Mouse (Mus musculus) lung, postnatal 0 days (tissue): ENCODE data around the gene Tmem150a.

Experiments used
- CTCF ChIP-seq: IDR thresholded peaks from 2 replicates; pipeline ENCODE4 v1.5.1; 2016; ENCODE audit warnings: antibody characterized with exemption, mild to moderate bottlenecking
- EP300 ChIP-seq: IDR thresholded peaks from 2 replicates; pipeline ENCODE4 v1.6.1; 2016; ENCODE audit warnings: antibody characterized with exemption, mild to moderate bottlenecking, control low read depth

DNA sequence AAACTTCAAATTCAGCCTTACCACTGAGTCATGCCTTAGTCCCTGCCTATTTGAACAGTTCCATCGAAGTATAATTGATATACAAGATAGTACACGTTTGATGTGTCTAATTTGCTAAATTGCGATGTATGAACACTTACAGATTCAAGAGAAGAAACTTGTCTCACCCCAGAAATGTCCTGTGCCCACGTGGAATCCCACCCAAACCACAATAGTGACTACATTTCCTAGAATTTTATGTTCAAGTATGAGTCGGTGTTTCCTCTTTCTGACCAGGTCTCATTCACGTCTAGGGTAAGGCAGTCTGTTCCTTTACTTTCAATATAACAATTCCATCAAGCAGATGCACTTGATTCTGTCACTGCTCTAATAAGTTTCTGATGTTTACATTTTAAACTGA, 9.6 kb upstream of the Tmem150a start:
- no peak for TF ChIP-seq EP300
- TF ChIP-seq CTCF = no peak
